Mouse (Mus musculus): ENCODE measurements around the gene Adamts13. TPM values are rescaled to one million over a fixed set of nuclear protein-coding genes. Genes with fewer than 3 reads are reported as not detected.

Adamts13 gene
- total and polyA plus RNA-seq, 3 experiments: 0.13 to 0.17 TPM; not detected in 1

DNA sequence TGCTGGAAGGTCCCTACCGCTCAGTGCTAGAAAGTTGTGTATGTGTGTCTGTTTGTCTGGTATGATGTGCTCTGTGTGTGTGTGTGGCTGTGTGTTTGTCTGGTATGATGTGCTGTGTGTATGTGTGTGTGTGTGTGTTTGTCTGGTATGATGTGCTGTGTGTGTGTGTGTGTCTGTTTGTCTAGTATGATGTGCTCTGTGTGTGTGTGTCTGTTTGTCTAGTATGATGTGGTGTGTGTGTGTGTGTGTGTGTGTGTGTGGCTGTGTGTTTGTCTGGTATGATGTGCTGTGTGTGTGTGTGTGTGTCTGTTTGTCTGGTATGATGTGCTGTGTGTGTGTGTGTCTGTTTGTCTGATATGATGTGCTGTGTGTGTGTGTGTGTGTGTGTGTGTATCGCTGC lies 46.3 kb downstream of the Adamts13 start:
- no peak for TF ChIP-seq KAT2A (IDR thresholded peaks at IDR 0.05; ENCODE audit: insufficient replicate concordance, low read length)
- no peak for TF ChIP-seq IRF4 (IDR thresholded peaks at IDR 0.05; ENCODE audit: low read depth, low read length)
- no peak for TF ChIP-seq TBP (conservative IDR thresholded peaks at IDR 0.05; ENCODE audit: low read depth, low read length)
- no peak for TF ChIP-seq MYC (IDR thresholded peaks at IDR 0.05; ENCODE audit: low read depth, low read length)
- peak; percentile 73 for TF ChIP-seq POLR2AphosphoS2 (IDR thresholded peaks at IDR 0.05; ENCODE audit: low read depth, low read length)
- no peak for TF ChIP-seq MXI1 (IDR thresholded peaks at IDR 0.05; ENCODE audit: low read depth, low read length)
- no peak for TF ChIP-seq ZMIZ1 (IDR thresholded peaks at IDR 0.05; ENCODE audit: low read depth, low read length)
- no peak for TF ChIP-seq TCF12 (IDR thresholded peaks at IDR 0.05; ENCODE audit: low read depth, low read length)
- Histone ChIP-seq H3K36me3 (replicated peaks in 1 of 2; ENCODE audit: control insufficient read depth in 1 of 2, insufficient read depth in 1 of 2, low read length in 1 of 2) (peaks cover 64 to 98% of the 10 kb centered on the region in 2 experiments), H3K4me2 (ENCODE audit: insufficient read depth, low read depth, poor library complexity, severe bottlenecking) (no peak overlapping the region), H3K9ac (ENCODE audit: insufficient read depth, low read depth) (no peak overlapping the region), H3K79me2 (replicated peaks; ENCODE audit: control insufficient read depth, extremely low read depth, insufficient read depth, poor library complexity, severe bottlenecking) (no peaks in the 10 kb centered on the region), H3K27me3 (replicated peaks) (no peaks in the 10 kb centered on the region), H3K4me3 (replicated peaks in 1 of 3; ENCODE audit: low read depth in 2 of 3, low read length in 2 of 3, poor library complexity in 1 of 3) (no peak overlapping the region), H3K9me3 (replicated peaks; ENCODE audit: low read length) (no peaks in the 10 kb centered on the region), H3K4me1 (ENCODE audit: control insufficient read depth in 1 of 2, insufficient read depth in 2 of 2) (peaks cover 8 to 12% of the 10 kb centered on the region in 2 experiments; a peak in 3 of 4 replicates), H3K27ac (ENCODE audit: insufficient read depth, low read depth) (no peak overlapping the region)
- in situ Hi-C loops (cut with MboI; ENCODE audit: low pct_ligation_motif_present, low pct_unique_long_range_greater_than_20kb, low sequenced_read_pairs) (no loop called here), dilution Hi-C loops (cut with MboI; ENCODE audit: extremely low pct_ligation_motif_present, extremely low pct_unique_long_range_greater_than_20kb, low sequenced_read_pairs) (no loop called here)
- DNase-seq (ENCODE audit: extremely low read depth): no peak

DNA sequence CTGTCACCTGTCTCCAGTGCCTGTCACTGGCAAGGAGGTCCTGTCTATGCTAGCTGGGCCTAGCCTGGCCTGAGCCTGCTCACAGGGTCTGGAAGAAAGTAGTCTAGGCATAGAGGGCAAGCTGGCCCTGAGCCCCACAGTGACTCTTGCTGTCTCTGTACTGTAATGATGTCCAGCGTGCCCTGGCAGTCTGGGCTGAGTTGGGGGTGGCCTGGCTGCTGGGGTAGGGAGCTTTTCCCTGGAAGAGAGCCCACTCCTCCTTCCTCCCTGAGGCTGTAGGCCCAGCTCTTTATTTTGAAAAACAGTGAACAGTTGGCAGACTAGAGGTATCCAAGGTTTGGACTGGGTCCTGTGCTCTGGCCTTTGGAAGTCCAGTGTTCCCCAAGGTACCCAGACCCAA lies 47.9 kb downstream of the Adamts13 start:
- in situ Hi-C loops (cut with MboI; ENCODE audit: low pct_ligation_motif_present, low pct_unique_long_range_greater_than_20kb, low sequenced_read_pairs): loop anchor here (5.0 kb wide), 1 partner anchor 94 kb away; no protein-coding TSS in a partner anchor
- TF ChIP-seq ZNF384 (IDR thresholded peaks at IDR 0.05; ENCODE audit: low read depth, low read length) (no peak), HCFC1 (IDR thresholded peaks at IDR 0.05; ENCODE audit: low read depth, low read length) (no peak), ELF1 (IDR thresholded peaks at IDR 0.05; ENCODE audit: low read depth, low read length) (no peak), MAX (IDR thresholded peaks at IDR 0.05; ENCODE audit: low read length) (no peak), JUND (conservative IDR thresholded peaks at IDR 0.05; ENCODE audit: low read depth, low read length) (no peak), ZC3H11A (IDR thresholded peaks at IDR 0.05; ENCODE audit: low read depth, low read length) (no peak), MEF2A (IDR thresholded peaks at IDR 0.05; ENCODE audit: borderline replicate concordance, low read depth, low read length) (no peak), TCF12 (IDR thresholded peaks at IDR 0.05; ENCODE audit: low read depth, low read length) (no peak)

More for the DNA sequence above, 47.9 kb downstream of the Adamts13 start:
- Histone ChIP-seq H3K4me2 (ENCODE audit: insufficient read depth, low read depth, poor library complexity, severe bottlenecking) (no peak overlapping the region), H3K27me3 (replicated peaks) (no peaks in the 10 kb centered on the region), H3K4me1 (ENCODE audit: control insufficient read depth in 1 of 2, insufficient read depth in 2 of 2) (peaks cover 18 to 28% of the 10 kb centered on the region in 2 experiments), H3K9me3 (replicated peaks; ENCODE audit: low read length) (no peaks in the 10 kb centered on the region), H3K36me3 (replicated peaks in 1 of 2; ENCODE audit: control insufficient read depth in 1 of 2, insufficient read depth in 1 of 2, low read length in 1 of 2) (peaks cover 55 to 93% of the 10 kb centered on the region in 2 experiments), H3K9ac (ENCODE audit: insufficient read depth, low read depth) (no peak overlapping the region), H3K79me2 (replicated peaks; ENCODE audit: control insufficient read depth, extremely low read depth, insufficient read depth, poor library complexity, severe bottlenecking) (no peaks in the 10 kb centered on the region), H3K4me3 (replicated peaks in 1 of 3; ENCODE audit: low read depth in 2 of 3, low read length in 2 of 3, poor library complexity in 1 of 3) (no peak overlapping the region), H3K27ac (ENCODE audit: insufficient read depth, low read depth) (no peak overlapping the region)
- DNase-seq (ENCODE audit: extremely low read depth): no peak
- dilution Hi-C loops (cut with MboI; ENCODE audit: extremely low pct_ligation_motif_present, extremely low pct_unique_long_range_greater_than_20kb, low sequenced_read_pairs): no loop called here

Measured in CH12.LX (cell line).